Mouse (Mus musculus) liver, adult 2 months (tissue): ENCODE results near the gene Cdt1.

Source experiments
- CTCF ChIP-seq: fragments of 200-500 bp; IDR thresholded peaks from 2 replicates; pipeline ENCODE4 v1.5.1; 2011; ENCODE audit warnings: low read depth, low read length, control low read depth
- POLR2A ChIP-seq: fragments of 200-500 bp; IDR thresholded peaks from 2 replicates; pipeline ENCODE4 v1.6.1; 2011; ENCODE audit warnings: low read length, control low read depth; ENCODE audit not compliant: insufficient read depth; ENCODE audit errors: extremely low read depth

- TF ChIP-seq CTCF (no peak), POLR2A (no peak)
Observed at GRCm38 (mm10) chr8:122523652-122524360, 44.0 kb upstream of the Cdt1 start.
